Mouse (Mus musculus) G1E (cell line): Measurements from ENCODE around the gene Smco2. TPM values are rescaled to one million over a fixed set of nuclear protein-coding genes. Genes with fewer than 3 reads are reported as not detected.

Experiments used
- ATAC-seq: 2 replicates; pipeline ENCODE4 v1.8.0; 2016; ENCODE audit warnings: mild to moderate bottlenecking; ENCODE audit not compliant: insufficient number of reproducible peaks, poor library complexity, low FRiP score, severe bottlenecking; ENCODE audit errors: extremely low read depth
- DNase-seq: peaks from one replicate; pipeline ENCODE4 v3.0.0; 2012; ENCODE audit warnings: low spot score
- H3K27me3 ChIP-seq: 2 replicates; pipeline ENCODE4 v1.6.1; 2012; ENCODE audit warnings: mild to moderate bottlenecking, low read length, inconsistent platforms; ENCODE audit not compliant: insufficient read depth
- H3K36me3 ChIP-seq: replicated peaks from 2 replicates; pipeline ENCODE3; 2012; ENCODE audit warnings: mild to moderate bottlenecking, inconsistent platforms
- H3K4me1 ChIP-seq: 2 replicates; pipeline ENCODE4 v1.6.1; 2012; ENCODE audit warnings: low read depth, low read length, inconsistent platforms, mixed read lengths; ENCODE audit not compliant: insufficient read depth
- H3K4me3 ChIP-seq: 2 replicates; pipeline ENCODE4 v1.5.1; 2012; ENCODE audit warnings: low read depth, mild to moderate bottlenecking, inconsistent platforms, low read length, moderate library complexity, mixed read lengths
- H3K9me3 ChIP-seq: replicated peaks from 2 replicates; pipeline ENCODE4 v1.6.1; 2012; ENCODE audit warnings: inconsistent platforms
- CTCF ChIP-seq: IDR thresholded peaks from 2 replicates; pipeline ENCODE4 v1.5.1; 2012; ENCODE audit warnings: low read depth, low read length, inconsistent platforms, mixed read lengths
- GATA1 ChIP-seq: IDR thresholded peaks from 2 replicates; pipeline ENCODE4 v1.6.1; 2012; ENCODE audit warnings: borderline replicate concordance, low read length, inconsistent platforms, mixed read lengths
- GATA2 ChIP-seq: IDR thresholded peaks from 2 replicates; pipeline ENCODE4 v1.6.1; 2012; ENCODE audit warnings: low read depth, low read length, inconsistent platforms, borderline replicate concordance
- POLR2AphosphoS5 ChIP-seq: IDR thresholded peaks from 2 replicates; pipeline ENCODE4 v1.6.1; 2012; ENCODE audit warnings: low read depth, low read length, inconsistent platforms; ENCODE audit not compliant: insufficient replicate concordance
- TAL1 ChIP-seq: conservative IDR thresholded peaks from 2 replicates; pipeline ENCODE4 v1.6.1; 2012; ENCODE audit warnings: low read depth, low read length, inconsistent platforms, mixed read lengths
- polyA plus RNA-seq: library from polyadenylated mRNA; stranded (reverse); fragments of >175 nt; gene quantifications from 2 replicates; pipeline ENCODE4 v1.2.3, GENCODE M21; 2012
- total RNA-seq, 2 experiments: library from RNA; stranded (forward) in 1 of 2; stranded (reverse) in 1 of 2; fragments of 200-1000 nt in 1 of 2; fragments of >200 nt in 1 of 2; fragmentation: Nextera tagmentation in 1 of 2; gene quantifications; 2 replicates each; pipeline ENCODE4 v1.2.3; 2014 to 2017

The Smco2 gene
- total RNA-seq (2014; fragmentation: Nextera tagmentation): not detected in 2 replicates
- total RNA-seq (2017): 0.60 TPM in 1 of 2 replicates, not detected in the other
- not detected in 2 replicates for polyA plus RNA-seq

DNA sequence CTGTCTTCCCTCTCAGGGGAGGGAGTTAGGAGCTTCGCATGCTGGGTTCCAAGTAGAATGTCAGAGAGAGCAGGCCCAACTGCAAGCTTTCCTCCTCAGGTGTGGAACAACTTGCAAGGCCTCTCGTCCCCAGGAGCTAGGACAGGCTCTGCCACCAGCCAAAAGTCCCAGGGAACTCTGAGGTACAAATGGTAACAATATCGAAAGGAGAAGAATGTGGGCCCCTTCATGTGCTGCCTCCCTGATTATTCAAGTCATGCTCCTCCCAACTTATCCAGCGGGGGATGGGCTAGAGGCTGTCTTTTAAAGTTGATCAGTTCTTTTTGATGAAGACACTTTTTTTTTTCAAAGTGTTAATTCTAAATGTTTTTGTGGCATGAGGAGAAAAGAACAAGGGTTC, at the start of gene Smco2:
Gene Smco2 (plus strand): TSS at position 55 of the 400 bp plus-strand sequence.
- no peaks in the 10 kb centered on the region for H3K9me3 ChIP-seq
- no peak for DNase-seq
- H3K36me3 ChIP-seq: no peaks in the 10 kb centered on the region
- TF ChIP-seq POLR2AphosphoS5 (no peak), GATA2 (no peak), TAL1 (no peak), GATA1 (no peak), CTCF (no peak)
- no peak within 1 kb of the TSS for H3K4me3 ChIP-seq
- no peaks in the 10 kb centered on the region for H3K27me3 ChIP-seq
- peaks cover 4% of the 10 kb centered on the region; the same call in 1 of the 2 replicates for H3K4me1 ChIP-seq
- no peak for ATAC-seq

DNA sequence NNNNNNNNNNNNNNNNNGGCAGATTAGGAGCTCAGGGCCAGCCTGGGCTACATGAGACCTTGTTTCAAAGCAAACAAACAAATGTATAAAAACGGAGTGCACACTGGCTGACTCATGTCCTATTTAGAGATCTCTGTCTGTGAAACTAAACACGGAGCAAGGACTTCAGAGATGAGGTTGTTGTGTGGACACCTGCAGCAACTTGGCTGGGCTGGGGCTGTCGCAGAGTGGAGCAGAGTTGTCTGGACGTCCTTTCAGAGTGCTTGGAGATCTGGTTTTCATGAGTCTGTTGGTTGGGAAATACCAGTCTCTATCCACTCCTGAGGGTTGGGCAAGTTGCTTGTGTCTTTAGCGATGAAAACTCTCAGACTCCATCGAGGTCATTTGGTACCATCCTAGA, 39.9 kb upstream of the Smco2 start:
- Histone ChIP-seq H3K9me3 (no peaks in the 10 kb centered on the region), H3K4me3 (no peak overlapping the region), H3K27me3 (no peaks in the 10 kb centered on the region), H3K4me1 (no peaks in the 10 kb centered on the region), H3K36me3 (no peaks in the 10 kb centered on the region)
- no peak for DNase-seq
- TF ChIP-seq POLR2AphosphoS5 (no peak), GATA2 (no peak), GATA1 (no peak), TAL1 (no peak), CTCF (no peak)
- ATAC-seq: no peak

DNA sequence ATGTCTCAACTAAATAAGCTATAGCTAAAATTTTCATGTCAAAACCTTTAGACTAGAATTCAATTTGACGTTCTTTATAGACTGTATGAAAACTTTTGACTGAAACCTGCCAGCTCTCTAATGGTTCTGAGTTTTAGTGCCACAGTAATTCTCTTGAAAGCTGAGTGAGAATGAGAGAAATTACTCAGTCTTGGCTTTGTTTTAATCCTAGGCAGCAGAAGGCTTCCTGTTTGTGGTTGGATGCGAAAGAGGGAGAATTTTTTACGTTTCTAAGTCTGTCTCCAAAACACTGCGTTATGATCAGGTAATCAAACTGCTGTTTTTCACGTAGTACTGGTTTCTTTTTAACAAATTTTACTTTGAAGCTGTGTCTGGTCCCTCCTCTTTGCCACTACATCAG, 36.9 kb upstream of the Smco2 start:
- no peaks in the 10 kb centered on the region for H3K9me3 ChIP-seq
- no peaks in the 10 kb centered on the region for H3K4me1 ChIP-seq
- ATAC-seq (no peak), DNase-seq (no peak)
- no peaks in the 10 kb centered on the region for H3K27me3 ChIP-seq
- no peaks in the 10 kb centered on the region for H3K36me3 ChIP-seq
- H3K4me3 ChIP-seq: no peak overlapping the region
- TF ChIP-seq POLR2AphosphoS5 (no peak), CTCF (no peak), TAL1 (no peak), GATA1 (no peak), GATA2 (no peak)

DNA sequence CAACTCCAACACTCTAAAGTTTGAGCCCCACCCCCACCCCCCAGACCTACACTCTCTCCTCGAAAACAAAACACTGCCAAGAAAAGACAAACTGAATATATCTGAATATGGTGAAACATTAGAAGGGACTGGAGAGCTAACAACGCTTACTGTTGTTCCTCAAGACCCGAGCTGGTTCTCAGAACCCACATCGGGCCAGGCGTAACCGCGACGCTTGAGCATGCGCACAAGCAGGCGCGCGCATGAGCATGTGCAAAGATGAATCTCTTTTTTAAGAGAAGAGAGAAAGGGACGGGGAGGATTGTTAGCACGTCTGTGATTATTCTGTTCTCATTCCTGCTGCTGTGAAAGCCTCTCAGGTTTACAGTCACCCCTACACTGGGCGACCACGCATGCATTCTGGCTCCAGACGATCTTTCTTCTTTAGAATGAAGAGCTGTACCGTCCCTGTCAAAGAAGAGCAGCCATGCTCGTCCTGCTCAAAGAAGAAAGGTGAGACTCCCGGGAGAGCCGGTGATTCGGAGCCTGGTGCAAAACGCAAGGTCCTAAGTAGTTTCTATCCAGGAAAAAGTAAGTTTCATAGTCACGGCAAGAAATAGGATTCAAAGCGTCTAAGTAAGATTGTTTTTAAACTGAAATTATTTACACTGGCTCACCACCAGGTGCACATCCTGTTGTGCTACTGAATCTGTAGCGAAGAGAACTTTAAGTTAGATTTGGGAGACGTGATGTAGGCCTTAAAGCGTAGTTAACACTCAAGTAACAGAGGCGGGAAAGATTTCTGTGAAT, 29.5 kb upstream of the Smco2 start:
- no peaks in the 10 kb centered on the region for H3K36me3 ChIP-seq
- DNase-seq (no peak), ATAC-seq (no peak)
- H3K4me3 ChIP-seq: no peak overlapping the region
- H3K9me3 ChIP-seq: no peaks in the 10 kb centered on the region
- no peak for TF ChIP-seq GATA2
- no peak for TF ChIP-seq GATA1
- TF ChIP-seq CTCF: no peak
- no peak for TF ChIP-seq TAL1
- TF ChIP-seq POLR2AphosphoS5: no peak
- H3K27me3 ChIP-seq: peaks cover 4% of the 10 kb centered on the region
- no peaks in the 10 kb centered on the region for H3K4me1 ChIP-seq

DNA sequence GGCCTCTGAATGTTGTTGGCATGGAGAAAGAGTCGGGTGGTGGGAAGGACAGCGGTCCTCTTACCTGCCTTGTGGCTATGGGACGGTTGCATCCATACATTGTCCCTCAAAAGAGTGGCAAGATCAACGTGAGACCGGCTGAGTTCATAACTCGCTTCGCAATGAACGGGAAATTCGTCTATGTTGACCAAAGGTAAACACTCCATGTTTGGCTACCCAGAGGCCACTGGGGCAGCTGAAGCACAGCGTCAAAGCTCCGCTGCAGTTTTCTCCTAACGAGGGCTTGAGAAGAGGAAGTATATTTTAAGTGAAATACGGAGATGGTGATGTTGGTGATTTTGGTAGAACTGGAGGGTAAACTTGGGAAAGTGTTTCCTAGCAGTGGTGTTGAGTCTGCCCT, 27.9 kb upstream of the Smco2 start:
- no peak for DNase-seq
- no peaks in the 10 kb centered on the region for H3K4me1 ChIP-seq
- TF ChIP-seq POLR2AphosphoS5: no peak
- TF ChIP-seq CTCF: no peak
- TF ChIP-seq GATA1: no peak
- no peak for TF ChIP-seq GATA2
- no peak for TF ChIP-seq TAL1

DNA sequence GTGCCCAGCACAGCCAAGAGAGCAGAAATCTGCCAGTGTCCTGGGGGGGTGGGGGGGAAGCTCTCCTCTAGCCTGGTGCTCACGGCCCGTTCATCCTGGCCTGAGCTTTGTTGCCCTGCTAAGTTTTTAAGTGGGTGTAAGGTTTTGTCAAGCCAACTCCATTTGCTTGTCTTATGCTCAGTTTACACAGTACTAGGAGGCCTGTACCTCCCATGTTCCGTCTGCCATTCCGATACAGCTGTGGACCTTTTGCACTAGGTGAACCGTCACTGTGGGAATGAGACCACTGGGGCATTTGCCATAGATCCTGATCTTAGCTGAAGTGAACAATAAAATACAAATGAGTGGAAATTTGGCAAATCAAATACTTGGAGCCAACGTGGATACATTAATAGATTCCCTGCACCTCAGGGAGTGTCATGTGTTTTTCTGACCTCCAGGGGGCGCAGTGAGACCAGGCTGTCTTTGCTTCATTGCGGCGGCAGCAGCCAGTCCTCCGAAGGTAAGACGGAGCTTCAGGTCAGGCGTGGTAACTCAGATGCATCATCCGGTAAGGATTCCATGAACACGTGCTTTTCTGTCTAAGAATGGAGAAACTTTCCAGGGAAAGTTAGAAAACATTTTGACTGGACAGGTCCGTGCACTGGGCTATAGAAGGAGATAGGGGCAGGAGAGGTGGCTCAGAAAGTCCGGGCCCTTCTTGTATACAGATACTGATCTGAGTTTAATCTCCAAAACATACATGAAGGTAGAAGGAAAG, 25.0 kb upstream of the Smco2 start:
- Histone ChIP-seq H3K4me3 (no peak overlapping the region), H3K27me3 (peaks cover 8% of the 10 kb centered on the region), H3K9me3 (no peaks in the 10 kb centered on the region), H3K4me1 (no peaks in the 10 kb centered on the region), H3K36me3 (no peaks in the 10 kb centered on the region)
- TF ChIP-seq POLR2AphosphoS5 (no peak), GATA2 (no peak), CTCF (peak; percentile 75), TAL1 (no peak), GATA1 (no peak)
- DNase-seq (peak; percentile 8), ATAC-seq (no peak)

More for the DNA sequence above, 27.9 kb upstream of the Smco2 start:
- no peak for ATAC-seq
- H3K27me3 ChIP-seq: peaks cover 4% of the 10 kb centered on the region
- no peak overlapping the region for H3K4me3 ChIP-seq
- H3K36me3 ChIP-seq: no peaks in the 10 kb centered on the region
- H3K9me3 ChIP-seq: no peaks in the 10 kb centered on the region
